Mouse (Mus musculus) urinary bladder, postnatal 10 days (tissue): ENCODE data around the gene Lipk.

Source experiments
- DNase-seq: peaks from one replicate; pipeline ENCODE4 v3.0.0; 2022; ENCODE audit warnings: low spot score

The Lipk gene

GRCm38 (mm10) chr19:34008002-34008401 lies at the start of gene Lipk:
Gene Lipk, plus strand, starts transcription at chr19:34008290.
- no peak for DNase-seq

GRCm38 (mm10) chr19:33960887-33961286 lies 47.2 kb upstream of the Lipk start, which contains the start of gene Lipf:
Gene Lipf, plus strand, starts transcription at chr19:33961187.
- DNase-seq = no peak

- DNase-seq = no peak
These were observed 29.1 kb upstream of the Lipk start for GRCm38 (mm10) chr19:33979007-33979406.

GRCm38 (mm10) chr19:33983043-33983442 lies 25.0 kb upstream of the Lipk start:
- DNase-seq = no peak

- DNase-seq = no peak
These were observed 13.5 kb downstream of the Lipk start for GRCm38 (mm10) chr19:34021440-34022172.

- DNase-seq = no peak
These were observed 14.7 kb downstream of the Lipk start for GRCm38 (mm10) chr19:34022759-34023158.

GRCm38 (mm10) chr19:34039731-34040130 lies 31.6 kb downstream of the Lipk start:
- no peak for DNase-seq

GRCm38 (mm10) chr19:34043008-34043407 lies 34.9 kb downstream of the Lipk start:
- no peak for DNase-seq

- DNase-seq = no peak
These were observed 41.4 kb downstream of the Lipk start for GRCm38 (mm10) chr19:34049371-34050039.

- no peak for DNase-seq
These were observed 43.4 kb downstream of the Lipk start for GRCm38 (mm10) chr19:34051502-34051901.

GRCm38 (mm10) chr19:34063547-34063946 lies 55.5 kb downstream of the Lipk start:
- DNase-seq = no peak

- DNase-seq = no peak
These were observed 56.0 kb downstream of the Lipk start for GRCm38 (mm10) chr19:34064059-34064458.

- no peak for DNase-seq
These were observed 58.8 kb downstream of the Lipk start, which contains the start of gene Lipn for GRCm38 (mm10) chr19:34066779-34067472. Gene Lipn, plus strand, starts transcription at chr19:34067358.

GRCm38 (mm10) chr19:34074239-34074638 lies 66.1 kb downstream of the Lipk start:
- no peak for DNase-seq

GRCm38 (mm10) chr19:34078130-34078529 lies 70.0 kb downstream of the Lipk start:
- DNase-seq = no peak

GRCm38 (mm10) chr19:34089011-34089680 lies 81.1 kb downstream of the Lipk start:
- DNase-seq = no peak

- no peak for DNase-seq
These were observed 87.3 kb downstream of the Lipk start for GRCm38 (mm10) chr19:34095381-34095780.

- no peak for DNase-seq
These were observed 88.1 kb downstream of the Lipk start for GRCm38 (mm10) chr19:34096228-34096627.
